Mouse (Mus musculus): ENCODE data around the gene Aspscr1. TPM values are rescaled to one million over a fixed set of nuclear protein-coding genes. Genes with fewer than 3 reads are reported as not detected.
"Not testable (repeated sequence)": the region's sequence is repeated elsewhere in the genome, so short reads cannot be mapped to it uniquely, and the experiment has no call there.

Aspscr1 gene
- total RNA-seq, 2 experiments from 2014 or later = 31.2 to 32.4 TPM

GRCm38 (mm10) chr11:120726243-120727168 lies 53.7 kb downstream of the Aspscr1 start:
- TF ChIP-seq CTCF (IDR thresholded peaks at IDR 0.05) = no peak
- intact Hi-C loops (cut with DNase I) = no loop called here
- Histone ChIP-seq H3K4me3 (peak overlapping the region; percentile 90), H3K27ac (peak overlapping the region; percentile 87)
- DNase-seq = no peak

- peak within 1 kb of the TSS; percentile 90 for H3K4me3 ChIP-seq
- peak; percentile 68 for TF ChIP-seq CTCF (IDR thresholded peaks at IDR 0.05)
- peak within 1 kb of the TSS; percentile 87 for H3K27ac ChIP-seq
- intact Hi-C loops (cut with DNase I) = no loop called here
- DNase-seq = peak; percentile 94
Observed at GRCm38 (mm10) chr11:120727169-120727527, 54.4 kb downstream of the Aspscr1 start, which contains the start of gene Dcxr. Dcxr (minus strand) TSS chr11:120727281.

GRCm38 (mm10) chr11:120727564-120727963 lies 54.8 kb downstream of the Aspscr1 start:
- no peak for TF ChIP-seq CTCF (IDR thresholded peaks at IDR 0.05)
- peak overlapping the region; percentile 87 for H3K27ac ChIP-seq
- intact Hi-C loops (cut with DNase I) = no loop called here
- DNase-seq = no peak
- H3K4me3 ChIP-seq = peak overlapping the region; percentile 90

- Histone ChIP-seq H3K27ac (no peak overlapping the region), H3K4me3 (no peak overlapping the region)
- intact Hi-C loops (cut with DNase I) = no loop called here
- DNase-seq = no peak
- no peak for TF ChIP-seq CTCF (IDR thresholded peaks at IDR 0.05)
Observed at GRCm38 (mm10) chr11:120728530-120729240, 55.9 kb downstream of the Aspscr1 start.

- peak overlapping the region; percentile 32 for H3K4me3 ChIP-seq
- DNase-seq; intact Hi-C loops (cut with DNase I); H3K27ac ChIP-seq: not testable (repeated sequence)
Observed at GRCm38 (mm10) chr11:120729432-120730050, 56.8 kb downstream of the Aspscr1 start.

GRCm38 (mm10) chr11:120730331-120730870 lies 57.6 kb downstream of the Aspscr1 start:
- peak overlapping the region; percentile 51 for H3K4me3 ChIP-seq
- intact Hi-C loops (cut with DNase I) = no loop called here
- TF ChIP-seq CTCF (IDR thresholded peaks at IDR 0.05) = no peak
- no peak overlapping the region for H3K27ac ChIP-seq
- no peak for DNase-seq

GRCm38 (mm10) chr11:120731395-120731794 lies 58.6 kb downstream of the Aspscr1 start:
- no peak for DNase-seq
- Histone ChIP-seq H3K4me3 (peak overlapping the region; percentile 51), H3K27ac (peak overlapping the region; percentile 66)
- no peak for TF ChIP-seq CTCF (IDR thresholded peaks at IDR 0.05)
- intact Hi-C loops (cut with DNase I) = no loop called here

- intact Hi-C loops (cut with DNase I) = no loop called here
- Histone ChIP-seq H3K27ac (peak within 1 kb of the TSS; percentile 66), H3K4me3 (peak within 1 kb of the TSS; percentile 51)
- peak; percentile 67 for DNase-seq
- TF ChIP-seq CTCF (IDR thresholded peaks at IDR 0.05) = no peak; the same call in 1 of the 2 replicates
Observed at GRCm38 (mm10) chr11:120731858-120732680, 59.3 kb downstream of the Aspscr1 start, which contains the start of gene Cbr2. Cbr2 (minus strand) TSS chr11:120732114.

GRCm38 (mm10) chr11:120733521-120733920 lies 60.7 kb downstream of the Aspscr1 start:
- Histone ChIP-seq H3K27ac (no peak overlapping the region), H3K4me3 (no peak overlapping the region)
- peak; percentile 69 for DNase-seq
- intact Hi-C loops (cut with DNase I) = no loop called here
- no peak for TF ChIP-seq CTCF (IDR thresholded peaks at IDR 0.05)

GRCm38 (mm10) chr11:120736424-120736823 lies 63.7 kb downstream of the Aspscr1 start:
- no peak for DNase-seq

GRCm38 (mm10) chr11:120740981-120741380 lies 68.2 kb downstream of the Aspscr1 start:
- Histone ChIP-seq H3K4me3 (no peak overlapping the region), H3K27ac (no peak overlapping the region)
- no peak for TF ChIP-seq CTCF (IDR thresholded peaks at IDR 0.05)
- intact Hi-C loops (cut with DNase I) = no loop called here
- DNase-seq = no peak

More at GRCm38 (mm10) chr11:120736424-120736823, 63.7 kb downstream of the Aspscr1 start:
- H3K27ac ChIP-seq = no peak overlapping the region
- no peak overlapping the region for H3K4me3 ChIP-seq
- no peak for TF ChIP-seq CTCF (IDR thresholded peaks at IDR 0.05)
- intact Hi-C loops (cut with DNase I) = loop anchor here (2.0 kb wide), 1 partner anchor 14 kb away; no protein-coding TSS in a partner anchor

Data from gastrocnemius, adult 2 months (tissue).